Mouse (Mus musculus): ENCODE measurements around the gene Rtp4.

The Rtp4 gene

DNA sequence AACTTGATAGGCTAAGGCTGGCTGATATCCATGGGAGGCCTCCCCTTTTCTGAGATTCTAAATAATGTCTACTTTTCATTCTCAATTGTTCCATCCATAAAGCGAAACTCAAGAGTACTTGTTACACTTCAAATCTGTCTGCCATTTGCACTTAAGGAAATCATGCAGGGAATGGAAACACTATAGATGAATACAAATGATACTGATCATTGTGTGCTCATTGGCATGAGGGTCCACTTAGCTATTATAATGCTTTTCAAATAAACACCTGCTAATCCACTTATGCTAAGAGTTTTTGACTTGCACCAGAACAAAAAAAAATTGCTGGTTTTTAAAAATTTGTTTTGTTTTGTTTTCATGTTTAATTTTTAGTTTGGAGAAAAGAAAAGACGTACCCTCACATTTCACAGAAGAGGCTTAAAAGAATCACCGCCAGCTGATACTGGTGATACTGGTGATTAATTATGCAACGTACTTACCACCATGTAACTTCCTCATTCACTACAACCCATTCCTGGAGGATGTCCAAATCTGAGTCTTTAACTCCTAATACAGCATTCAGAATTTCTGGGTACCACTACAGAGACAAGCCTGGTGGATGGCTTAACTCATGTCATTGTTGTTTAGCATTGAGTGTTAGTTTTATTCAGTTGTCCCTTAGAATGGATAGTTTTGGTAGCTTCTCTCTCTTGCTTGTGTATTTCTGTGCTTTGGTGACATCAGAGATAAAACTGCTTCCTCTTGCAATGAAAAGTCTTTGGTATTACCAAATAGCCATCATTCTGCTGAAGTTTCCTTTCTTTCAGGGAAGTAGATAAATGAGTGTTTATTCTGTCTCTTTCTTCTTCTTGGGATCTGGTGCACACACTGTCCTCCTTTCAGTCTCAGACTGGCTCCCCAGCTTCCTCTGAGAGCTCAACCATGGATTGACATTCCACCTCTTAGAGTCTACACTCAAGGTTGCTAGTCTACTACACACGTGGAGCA is 71.3 kb downstream of the Rtp4 start:
- DNase-seq (ENCODE audit: inconsistent ontology term), result no peak

DNA sequence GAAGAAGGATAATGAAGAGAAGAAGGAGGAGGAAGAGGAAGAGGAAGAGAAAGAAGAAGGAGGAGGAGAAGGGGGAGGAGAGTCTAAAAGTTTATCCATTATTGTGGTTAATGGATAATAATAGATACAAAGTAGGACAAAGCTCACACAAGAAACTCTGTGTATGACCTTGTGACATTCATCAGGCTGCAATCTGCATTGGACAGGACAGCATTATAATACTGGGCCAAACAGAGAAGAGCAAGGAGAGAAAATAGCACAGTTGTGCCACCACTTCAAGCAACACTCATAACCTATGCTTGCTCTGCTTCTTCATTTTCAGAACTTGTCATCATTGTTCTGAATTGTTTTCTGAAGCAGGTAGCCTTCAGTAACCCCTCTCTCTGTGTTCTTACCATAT is 72.4 kb downstream of the Rtp4 start:
- DNase-seq (ENCODE audit: inconsistent ontology term), result no peak

DNA sequence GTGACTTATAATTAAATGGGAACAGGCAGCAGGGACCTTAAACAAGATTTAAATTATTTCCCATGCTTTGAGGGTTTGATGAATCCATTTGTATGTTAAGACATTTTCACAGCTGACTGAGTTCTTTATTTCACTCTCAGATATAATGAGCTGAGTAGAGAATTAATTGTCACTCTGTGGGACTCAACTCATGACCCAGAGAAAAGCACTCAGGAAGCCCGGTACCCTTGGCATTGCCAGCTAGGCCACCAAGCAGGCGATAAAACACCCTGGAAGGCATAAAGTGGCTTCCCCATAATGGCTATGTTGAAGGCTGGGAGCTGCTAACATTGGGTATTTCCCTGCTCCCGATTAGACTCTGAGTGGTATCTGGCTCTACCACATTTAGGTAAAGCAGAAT is 76.6 kb downstream of the Rtp4 start:
- peak; percentile 64 for DNase-seq (ENCODE audit: inconsistent ontology term)

DNA sequence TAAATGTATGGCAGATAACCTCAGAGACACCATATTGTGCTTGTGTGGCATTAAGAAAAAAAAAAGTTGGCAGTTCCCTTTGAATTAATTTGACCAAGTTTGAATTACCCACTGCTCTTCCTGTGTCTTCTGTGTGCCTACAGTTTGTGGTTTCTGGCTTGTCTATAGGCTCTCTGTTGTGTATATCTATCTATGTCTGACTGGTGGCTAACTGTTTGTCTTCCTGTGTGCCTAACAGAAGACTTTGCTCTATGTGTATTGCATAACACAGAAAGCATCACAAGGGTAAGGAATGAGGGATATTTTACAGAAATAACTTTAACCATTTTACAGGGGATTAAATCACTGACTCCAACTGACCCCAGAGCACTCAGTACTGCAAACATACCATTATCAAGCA is 77.9 kb downstream of the Rtp4 start:
- DNase-seq (ENCODE audit: inconsistent ontology term), result no peak

DNA sequence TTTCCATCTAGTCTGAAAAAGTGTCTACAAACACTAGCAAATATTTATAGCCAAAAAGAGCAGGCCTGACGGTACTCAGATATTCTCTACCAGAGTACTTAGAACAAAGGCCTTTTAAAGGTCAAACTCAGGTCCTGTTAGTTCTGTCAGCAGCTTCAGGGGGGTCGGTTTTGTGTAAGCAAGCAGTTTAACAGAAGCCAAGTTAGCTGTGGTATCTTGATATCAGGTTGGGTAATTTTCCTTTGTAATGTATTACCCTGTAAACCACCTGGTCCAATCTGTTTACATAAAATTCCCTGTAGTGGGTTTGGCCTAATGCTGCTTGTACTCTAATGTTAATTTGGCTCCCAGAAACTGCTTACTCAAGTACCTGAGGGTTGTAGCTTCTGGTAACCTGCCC is 86.1 kb downstream of the Rtp4 start:
- DNase-seq (ENCODE audit: inconsistent ontology term), result no peak

DNA sequence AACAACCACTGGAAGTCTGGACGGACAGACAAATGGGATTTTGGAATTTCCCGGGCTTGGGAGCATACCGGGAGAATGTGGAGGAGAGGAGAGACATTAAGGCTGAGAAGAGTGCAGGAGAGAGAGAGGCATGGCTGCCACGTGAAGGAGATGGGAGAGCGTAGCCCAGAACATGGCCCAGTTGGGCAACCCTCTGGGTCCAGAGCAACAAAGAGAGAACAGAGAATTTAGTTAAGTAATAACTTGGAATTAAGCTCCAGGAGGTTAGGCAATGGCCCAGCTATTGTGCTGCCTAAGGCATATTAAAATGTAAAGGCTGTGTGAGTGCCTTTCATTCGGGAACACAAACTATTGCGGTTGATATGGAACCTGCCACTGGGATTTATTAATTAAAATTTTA is 86.6 kb downstream of the Rtp4 start:
- DNase-seq (ENCODE audit: inconsistent ontology term), result no peak

DNA sequence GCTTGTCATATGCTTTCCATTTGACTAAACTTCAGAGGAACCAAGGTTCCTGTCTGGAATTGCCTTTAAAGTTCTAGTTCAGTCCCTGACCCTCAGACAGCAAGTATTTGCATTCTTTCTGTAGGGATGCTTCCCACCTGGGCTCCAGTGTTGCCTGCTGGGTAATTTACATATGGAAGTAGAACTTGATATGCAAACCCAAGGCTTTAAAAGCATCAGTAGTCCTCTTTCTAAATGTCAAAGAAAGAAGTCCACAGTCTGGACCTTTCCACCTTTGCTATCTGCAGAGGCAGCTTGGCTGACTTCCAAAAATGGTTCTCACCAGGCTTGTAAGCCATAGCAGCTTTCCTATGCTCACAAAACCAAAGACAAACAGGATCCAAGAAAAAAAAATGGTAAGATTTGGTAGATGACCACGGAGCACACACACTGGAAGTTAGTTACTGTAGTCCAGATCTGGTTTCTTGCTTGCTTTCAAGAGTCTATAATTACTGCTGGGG is 87.9 kb downstream of the Rtp4 start:
- no peak for DNase-seq (ENCODE audit: inconsistent ontology term)

DNA sequence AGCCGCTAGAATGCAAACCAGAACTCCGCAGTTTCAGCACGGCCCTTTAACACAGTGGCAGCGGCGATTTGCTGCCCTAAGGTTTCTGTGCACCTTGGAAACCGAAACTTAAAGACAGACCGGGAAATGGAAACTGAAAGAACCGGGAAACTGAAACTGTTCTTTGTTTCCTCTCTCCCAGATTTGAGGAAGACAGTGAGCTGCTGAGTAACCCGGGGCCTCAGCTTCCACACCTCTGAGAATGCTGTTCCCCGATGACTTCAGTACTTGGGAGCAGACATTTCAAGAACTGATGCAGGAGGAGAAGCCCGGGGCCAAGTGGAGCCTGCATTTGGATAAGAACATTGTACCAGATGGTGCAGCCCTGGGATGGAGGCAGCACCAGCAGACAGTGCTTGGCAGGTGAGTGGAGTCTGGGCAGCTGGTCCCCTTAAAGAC is 89.7 kb downstream of the Rtp4 start:
- peak; percentile 37 for DNase-seq (ENCODE audit: inconsistent ontology term)

DNA sequence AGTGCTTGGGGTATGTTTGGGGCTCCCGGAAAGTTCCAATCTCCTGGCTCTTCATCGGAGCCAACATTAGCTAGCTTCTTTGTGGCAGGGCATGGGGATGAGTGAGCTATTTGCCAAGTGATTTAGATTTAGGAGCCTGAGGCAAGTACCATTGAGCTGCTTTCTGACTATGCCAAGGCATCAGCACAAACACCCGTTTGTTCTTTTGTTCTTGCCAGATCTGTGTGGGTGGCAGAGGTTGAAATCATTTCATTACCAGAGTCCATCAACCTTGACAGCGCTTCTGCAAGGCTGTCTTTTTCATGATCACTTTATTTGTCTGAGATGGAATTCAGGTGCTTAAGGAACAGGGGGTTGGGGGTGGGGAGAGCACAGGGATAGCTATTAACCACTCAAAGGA is 104.1 kb downstream of the Rtp4 start:
- DNase-seq (ENCODE audit: inconsistent ontology term), result peak; percentile 87

DNA sequence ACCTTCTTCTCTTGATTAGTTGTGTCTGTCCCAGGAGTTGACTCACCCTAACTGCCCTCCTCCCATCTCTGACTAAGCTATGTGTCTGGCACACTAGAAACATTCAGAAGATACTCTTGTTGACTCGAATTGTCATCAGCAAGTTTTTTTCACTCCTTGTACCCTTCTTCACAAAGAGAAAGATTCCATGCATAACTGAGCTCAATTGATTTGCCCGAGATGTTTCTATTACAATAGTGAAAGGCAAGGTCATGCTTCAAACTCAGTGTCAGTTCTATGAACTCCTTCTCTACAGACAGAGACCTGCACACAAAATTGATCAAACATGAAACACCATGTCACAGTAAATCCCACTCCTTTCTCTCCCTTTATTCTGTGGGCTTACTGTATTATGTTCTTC is 111.4 kb downstream of the Rtp4 start:
- DNase-seq (ENCODE audit: inconsistent ontology term), result peak; percentile 90

DNA sequence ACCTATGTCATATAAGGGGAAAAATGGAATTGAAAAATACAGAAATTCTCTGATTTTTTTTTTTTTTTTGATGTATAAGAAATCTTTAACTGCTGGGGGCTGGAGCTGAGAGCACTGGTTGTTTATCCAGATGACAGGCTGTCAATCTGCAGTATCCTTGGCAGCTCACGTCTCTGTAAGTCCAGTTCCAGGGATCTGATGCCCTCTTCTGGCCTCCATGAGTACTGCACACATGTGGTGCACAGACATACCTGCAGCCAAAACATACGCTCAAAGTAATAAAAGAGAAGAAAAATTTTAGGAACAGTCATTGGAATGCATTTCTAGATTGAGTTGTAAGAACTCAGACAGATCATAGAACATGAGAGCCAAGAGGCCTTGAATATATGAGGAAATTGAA is 112.6 kb downstream of the Rtp4 start:
- no peak for DNase-seq (ENCODE audit: inconsistent ontology term)

DNA sequence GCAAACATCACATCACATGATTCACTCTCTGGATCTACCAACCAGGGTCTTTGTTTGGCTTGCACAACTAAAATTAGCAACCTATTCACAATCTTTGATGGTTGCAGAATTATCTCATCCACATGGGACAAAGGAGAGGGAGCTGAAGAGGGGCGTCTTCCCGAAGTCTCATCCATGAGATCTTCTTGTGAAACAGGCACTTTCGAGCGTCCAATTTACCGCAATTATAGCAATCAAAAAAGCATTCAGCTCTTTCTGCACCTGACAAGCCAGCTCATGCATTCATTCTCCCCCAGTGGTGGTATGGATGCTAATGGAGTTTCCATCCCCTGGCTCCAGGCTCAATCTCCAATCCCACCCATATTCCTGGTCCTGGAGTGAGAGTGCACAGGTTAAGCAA is 132.9 kb downstream of the Rtp4 start:
- no peak for DNase-seq (ENCODE audit: inconsistent ontology term)

DNA sequence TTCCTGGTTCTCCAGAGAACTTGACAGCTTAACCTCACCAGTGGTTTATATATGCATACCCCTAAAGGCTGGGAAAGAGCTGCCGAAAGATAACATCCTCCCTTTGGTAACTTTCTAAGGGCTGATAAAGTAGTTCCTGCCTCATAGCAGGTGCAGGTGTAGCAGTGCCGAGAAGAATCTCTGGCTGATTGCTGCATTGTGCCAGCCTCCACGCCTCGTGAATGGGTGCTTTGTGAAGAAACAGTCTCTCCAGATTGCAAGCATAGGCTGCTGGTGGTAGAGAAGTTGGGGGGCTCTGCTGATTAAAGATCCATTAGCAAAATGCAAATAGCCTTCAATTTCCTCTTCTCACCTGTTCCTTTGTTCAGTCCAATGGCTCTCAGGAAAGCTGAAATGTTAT is 133.4 kb downstream of the Rtp4 start:
- no peak for DNase-seq (ENCODE audit: inconsistent ontology term)

DNA sequence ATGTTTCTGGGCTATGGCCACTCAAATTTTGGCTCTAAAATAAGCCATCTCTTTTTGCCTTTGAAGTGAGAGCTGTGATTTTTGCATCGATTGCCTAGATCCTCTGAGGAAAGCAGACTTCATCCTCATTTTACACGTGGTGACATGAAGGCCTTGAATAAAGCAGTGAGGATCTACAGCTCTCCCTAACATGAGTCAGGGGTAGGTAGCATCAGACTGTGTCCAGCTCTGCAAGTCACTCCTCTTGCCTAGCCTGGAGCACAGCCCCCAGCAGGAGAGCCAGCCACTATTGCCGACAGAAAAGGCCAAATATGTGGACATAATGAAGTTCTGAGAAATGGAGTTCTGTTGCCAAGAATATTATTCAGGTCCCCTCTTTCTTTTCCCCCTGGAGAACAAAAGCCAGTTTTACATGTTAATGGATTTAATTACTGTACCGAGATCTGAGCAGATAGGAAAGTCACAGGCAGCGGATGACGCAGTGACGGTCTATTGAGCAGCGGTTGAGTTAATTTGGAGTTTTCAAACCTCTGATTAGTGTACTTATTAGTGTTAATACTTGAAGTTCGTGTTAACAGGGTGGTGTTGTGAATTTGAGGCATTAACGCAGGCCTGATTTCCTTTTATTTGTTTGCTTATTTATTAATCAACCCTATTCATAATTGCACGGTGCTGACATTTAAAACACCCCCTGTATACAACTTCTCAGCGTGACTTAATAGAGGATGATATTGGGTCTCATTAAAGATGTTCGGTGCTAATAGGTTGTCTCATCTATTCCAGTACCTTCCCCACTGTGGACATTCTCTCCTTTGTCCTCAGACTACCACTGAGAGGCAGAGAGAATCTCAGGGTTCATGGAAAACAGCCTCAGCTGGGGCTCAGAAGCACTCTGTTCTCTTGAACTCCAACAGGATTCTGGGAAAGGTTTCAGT is 139.8 kb downstream of the Rtp4 start:
- peak; percentile 90 for DNase-seq (ENCODE audit: inconsistent ontology term)
